Mouse (Mus musculus): ENCODE results near the gene Gm6763. TPM values are rescaled to one million over a fixed set of nuclear protein-coding genes. Genes with fewer than 3 reads are reported as not detected.

Gene Gm6763
- polyA plus RNA-seq, 1 experiment from 2014 or later = not detected

Other genes with a start within 250 kb of the Gm6763 start
- not detected in 2 replicates for gene Gm21293, start 8.5 kb upstream of the Gm6763 start, polyA plus RNA-seq (2014; fragmentation: Nextera tagmentation; extraction: Ambion mirVana)
- not detected in 2 replicates for gene Gm8764, start 8.5 kb downstream of the Gm6763 start, polyA plus RNA-seq (2014; fragmentation: Nextera tagmentation; extraction: Ambion mirVana)
- not detected in 2 replicates for gene Gm21304, start 17.0 kb downstream of the Gm6763 start, polyA plus RNA-seq (2014; fragmentation: Nextera tagmentation; extraction: Ambion mirVana)
- gene Gm21312, start 25.5 kb downstream of the Gm6763 start, polyA plus RNA-seq (2014; fragmentation: Nextera tagmentation; extraction: Ambion mirVana) = not detected in 2 replicates
- gene Gm20765, start 34.0 kb downstream of the Gm6763 start, polyA plus RNA-seq (2014; fragmentation: Nextera tagmentation; extraction: Ambion mirVana) = not detected in 2 replicates
- not detected in 2 replicates for gene Gm4340, start 42.5 kb downstream of the Gm6763 start, polyA plus RNA-seq (2014; fragmentation: Nextera tagmentation; extraction: Ambion mirVana)